Mouse (Mus musculus) midbrain, postnatal 0 days (tissue): Measurements from ENCODE around the gene G3bp1. TPM values are rescaled to one million over a fixed set of nuclear protein-coding genes. Genes with fewer than 3 reads are reported as not detected.

Experiments used
- ATAC-seq: fragments of 200-750 bp; cut with Nextera tagmentation; 2 replicates; pipeline ENCODE4 v1.8.0; 2017; ENCODE audit warnings: moderate number of reproducible peaks, mild to moderate bottlenecking, moderate TSS enrichment, moderate library complexity; ENCODE audit not compliant: low FRiP score
- DNase-seq: peaks from one replicate; pipeline ENCODE4 v3.0.0-alpha.2; 2015; ENCODE audit warnings: low spot score
- H3K27ac ChIP-seq: fragments of 300-500 bp; sonication (generic); 2 replicates; pipeline ENCODE4 v1.5.1; 2014; ENCODE audit warnings: low read depth, mild to moderate bottlenecking, low read length, mixed read lengths
- H3K27me3 ChIP-seq: fragments of 300-500 bp; sonication (generic); 2 replicates; pipeline ENCODE4 v1.6.1; 2014; ENCODE audit warnings: low read length, control low read depth, mixed read lengths; ENCODE audit not compliant: insufficient read depth
- H3K36me3 ChIP-seq: fragments of 300-500 bp; sonication (generic); 2 replicates; pipeline ENCODE4 v1.6.1; 2014; ENCODE audit warnings: low read length, control low read depth, mixed read lengths; ENCODE audit not compliant: insufficient read depth
- H3K4me1 ChIP-seq: fragments of 300-500 bp; sonication (generic); 2 replicates; pipeline ENCODE4 v1.6.1; 2014; ENCODE audit warnings: mild to moderate bottlenecking, control low read depth, antibody characterized with exemption, low read length, mixed read lengths; ENCODE audit not compliant: insufficient read depth
- H3K4me2 ChIP-seq: fragments of 300-500 bp; sonication (generic); 2 replicates; pipeline ENCODE4 v1.6.1; 2014; ENCODE audit warnings: low read depth, mild to moderate bottlenecking, low read length, mixed read lengths; ENCODE audit not compliant: poor library complexity, severe bottlenecking
- H3K4me3 ChIP-seq: fragments of 300-500 bp; sonication (generic); 2 replicates; pipeline ENCODE4 v1.5.1; 2014; ENCODE audit warnings: low read depth, mild to moderate bottlenecking, low read length, moderate library complexity
- H3K9ac ChIP-seq: fragments of 300-500 bp; sonication (generic); replicated peaks from 2 replicates; pipeline ENCODE4 v1.6.1; 2014; ENCODE audit warnings: mild to moderate bottlenecking, low read length, moderate library complexity, mixed read lengths; ENCODE audit not compliant: poor library complexity, severe bottlenecking
- H3K9me3 ChIP-seq: fragments of 300-500 bp; sonication (generic); 2 replicates; pipeline ENCODE4 v1.6.1; 2016; ENCODE audit warnings: low read length, control low read depth
- CTCF ChIP-seq: IDR thresholded peaks from 2 replicates; pipeline ENCODE4 v1.5.1; 2016; ENCODE audit warnings: antibody characterized with exemption, mild to moderate bottlenecking
- WGBS: fragments of 180-500 bp; shearing (Covaris S2); extraction: QIAGEN DNeasy Blood & Tissue Kit; methylation state at CpG from one replicate; pipeline ENCODE4 v1.1.7; 2014; 5-methylcytosine and 5-hydroxymethylcytosine counted together
- polyA plus RNA-seq: library from polyadenylated mRNA; unstranded; fragments of >200 nt; fragmentation: Nextera tagmentation; extraction: Ambion mirVana; gene quantifications from 2 replicates; pipeline ENCODE4 v1.2.1, GENCODE M21; 2015
- total RNA-seq: library from RNA; depleted of rRNA; stranded (reverse); fragments of >200 nt; gene quantifications from 2 replicates; pipeline ENCODE4 v1.2.3, GENCODE M21; 2014; rRNA removed

The G3bp1 gene
- 59.2 and 63.2 TPM in 2 replicates for total RNA-seq
- polyA plus RNA-seq: 63.5 and 67.4 TPM in 2 replicates

GRCm38 (mm10) chr11:55469048-55469843 is at the start of gene G3bp1:
Gene G3bp1 (plus strand): TSS chr11:55469685.
- ATAC-seq (peak; percentile 97), DNase-seq (peak; percentile 100)
- WGBS: under 1% methylated on average over 55 of the region's 57 CpGs
- H3K27ac ChIP-seq: peak within 1 kb of the TSS; percentile 93
- peaks cover 10% of the 10 kb centered on the region; the same call in 1 of the 2 replicates for H3K4me1 ChIP-seq
- H3K9me3 ChIP-seq: no peaks in the 10 kb centered on the region
- peak within 1 kb of the TSS; percentile 89 for H3K9ac ChIP-seq
- peak; percentile 73 for TF ChIP-seq CTCF
- H3K27me3 ChIP-seq: no peaks in the 10 kb centered on the region
- no peaks in the 10 kb centered on the region for H3K36me3 ChIP-seq
- peak within 1 kb of the TSS; percentile 82 for H3K4me3 ChIP-seq
- peak within 1 kb of the TSS; percentile 78 for H3K4me2 ChIP-seq

- Histone ChIP-seq H3K9ac (no peak within 1 kb of the TSS), H3K4me2 (no peak within 1 kb of the TSS), H3K36me3 (no peaks in the 10 kb centered on the region), H3K27ac (0 out of 2 replicates have a peak within 1 kb of the TSS, but pooled peaks have one; percentile 26), H3K4me3 (no peak within 1 kb of the TSS), H3K4me1 (peaks cover 6% of the 10 kb centered on the region; the same call in 1 of the 2 replicates), H3K9me3 (no peaks in the 10 kb centered on the region), H3K27me3 (no peaks in the 10 kb centered on the region)
- no peak for TF ChIP-seq CTCF
- 100% methylated on average over 1 of the region's 1 CpGs for WGBS
- DNase-seq (no peak), ATAC-seq (no peak)
Measured at GRCm38 (mm10) chr11:55422978-55423377, 46.5 kb upstream of the G3bp1 start, which contains the start of gene Sparc. Gene Sparc (minus strand): TSS chr11:55423183.

- DNase-seq (peak; percentile 77), ATAC-seq (peak; percentile 64)
- Histone ChIP-seq H3K4me1 (0 out of 2 replicates have a peak, but pooled peaks cover 5% of the 10 kb centered on the region), H3K9ac (no peak overlapping the region), H3K27me3 (no peaks in the 10 kb centered on the region), H3K4me2 (no peak overlapping the region), H3K9me3 (no peaks in the 10 kb centered on the region), H3K4me3 (no peak overlapping the region), H3K27ac (0 out of 2 replicates have a peak overlapping the region, but pooled peaks have one; percentile 26), H3K36me3 (no peaks in the 10 kb centered on the region)
- 18% methylated on average over 4 of the region's 4 CpGs for WGBS
- no peak for TF ChIP-seq CTCF
Measured at GRCm38 (mm10) chr11:55423756-55424155, 45.7 kb upstream of the G3bp1 start.

- no peak overlapping the region for H3K4me3 ChIP-seq
- TF ChIP-seq CTCF: no peak
- H3K27ac ChIP-seq: no peak overlapping the region
- no peaks in the 10 kb centered on the region for H3K27me3 ChIP-seq
- 75% methylated on average over 8 of the region's 8 CpGs for WGBS
- H3K9me3 ChIP-seq: no peaks in the 10 kb centered on the region
- 0 out of 2 replicates have a peak, but pooled peaks cover 5% of the 10 kb centered on the region for H3K4me1 ChIP-seq
- DNase-seq (no peak), ATAC-seq (no peak)
- H3K9ac ChIP-seq: no peak overlapping the region
- H3K4me2 ChIP-seq: no peak overlapping the region
- no peaks in the 10 kb centered on the region for H3K36me3 ChIP-seq
Measured at GRCm38 (mm10) chr11:55424746-55425360, 44.6 kb upstream of the G3bp1 start.

GRCm38 (mm10) chr11:55428186-55429012 is 41.1 kb upstream of the G3bp1 start:
- peak; percentile 47; the same call in 1 of the 2 replicates for ATAC-seq
- Histone ChIP-seq H3K4me3 (no peak overlapping the region), H3K27ac (no peak overlapping the region), H3K27me3 (no peaks in the 10 kb centered on the region), H3K4me1 (0 out of 2 replicates have a peak, but pooled peaks cover 5% of the 10 kb centered on the region), H3K4me2 (no peak overlapping the region), H3K9me3 (no peaks in the 10 kb centered on the region), H3K9ac (no peak overlapping the region), H3K36me3 (no peaks in the 10 kb centered on the region)
- no peak for TF ChIP-seq CTCF
- peak; percentile 90 for DNase-seq
- 38% methylated on average over 16 of the region's 16 CpGs for WGBS
